Mouse (Mus musculus): ENCODE measurements around the gene Mfsd4b1.

DNA sequence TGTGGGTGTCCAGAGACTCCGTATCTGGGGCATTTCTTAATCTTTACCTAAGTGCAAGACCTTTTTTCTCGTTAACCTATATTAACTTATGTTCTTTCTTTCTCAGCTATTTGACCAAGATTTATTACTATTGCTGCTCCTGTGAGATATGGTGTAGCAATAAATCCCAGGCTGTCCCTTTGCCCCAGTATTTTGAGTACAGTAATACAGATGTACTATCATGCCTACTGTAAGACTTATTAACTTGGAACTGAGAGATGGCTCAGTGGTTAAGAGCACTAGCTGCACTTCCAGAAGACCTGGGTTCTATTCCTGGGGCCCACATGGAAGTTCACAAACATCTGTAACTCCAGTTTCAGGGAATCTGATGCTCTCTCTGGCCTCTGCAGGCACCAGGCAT lies 25.7 kb upstream of the Mfsd4b1 start:
- TF ChIP-seq CHD2 (IDR thresholded peaks at IDR 0.05; ENCODE audit: low read depth, low read length): no peak
- TF ChIP-seq ZNF384 (IDR thresholded peaks at IDR 0.05; ENCODE audit: low read depth, low read length): no peak
- TF ChIP-seq MAFK (IDR thresholded peaks at IDR 0.05; ENCODE audit: insufficient read depth, low read depth, low read length): no peak
- no peak for TF ChIP-seq HCFC1 (IDR thresholded peaks at IDR 0.05; ENCODE audit: borderline replicate concordance, insufficient read depth, low read length)
- no peak for TF ChIP-seq ZC3H11A (IDR thresholded peaks at IDR 0.05; ENCODE audit: borderline replicate concordance, low read depth, low read length)
